Mouse (Mus musculus) stomach, postnatal 0 days (tissue): ENCODE results near the gene Wee2. TPM values are rescaled to one million over a fixed set of nuclear protein-coding genes. Genes with fewer than 3 reads are reported as not detected.

Source experiments
- ATAC-seq: fragments of 200-750 bp; cut with Nextera tagmentation; 2 replicates; pipeline ENCODE4 v1.8.0; 2017; ENCODE audit not compliant: low FRiP score, low TSS enrichment
- DNase-seq: peaks from one replicate; pipeline ENCODE4 v3.0.0-alpha.2; 2016; ENCODE audit warnings: low spot score
- H3K27ac ChIP-seq: fragments of 300-500 bp; sonication (generic); replicated peaks from 2 replicates; pipeline ENCODE4 v1.5.1; 2014; ENCODE audit warnings: mild to moderate bottlenecking, control low read depth
- H3K27me3 ChIP-seq: fragments of 300-500 bp; sonication (generic); 2 replicates; pipeline ENCODE4 v1.6.1; 2014; ENCODE audit warnings: low read length; ENCODE audit not compliant: control insufficient read depth, insufficient read depth
- H3K36me3 ChIP-seq: fragments of 300-500 bp; sonication (generic); 2 replicates; pipeline ENCODE4 v1.6.1; 2014; ENCODE audit warnings: low read length, mixed read lengths; ENCODE audit not compliant: control insufficient read depth, insufficient read depth
- H3K4me1 ChIP-seq: fragments of 300-500 bp; sonication (generic); replicated peaks from 2 replicates; pipeline ENCODE4 v1.6.1; 2014; ENCODE audit warnings: antibody characterized with exemption; ENCODE audit not compliant: control insufficient read depth, insufficient read depth
- H3K4me2 ChIP-seq: fragments of 300-500 bp; sonication (generic); replicated peaks from 2 replicates; pipeline ENCODE4 v1.6.1; 2014; ENCODE audit warnings: low read depth, mild to moderate bottlenecking, control low read depth, moderate library complexity
- H3K4me3 ChIP-seq: fragments of 300-500 bp; sonication (generic); 2 replicates; pipeline ENCODE4 v1.5.1; 2014; ENCODE audit warnings: low read depth, low read length, control low read depth
- H3K9ac ChIP-seq: fragments of 300-500 bp; sonication (generic); 2 replicates; pipeline ENCODE4 v1.6.1; 2014; ENCODE audit warnings: mild to moderate bottlenecking, low read length, control low read depth, mixed read lengths
- H3K9me3 ChIP-seq: fragments of 300-500 bp; sonication (generic); 2 replicates; pipeline ENCODE4 v1.6.1; 2016; ENCODE audit warnings: low read length; ENCODE audit not compliant: control insufficient read depth
- CTCF ChIP-seq: IDR thresholded peaks from 2 replicates; pipeline ENCODE4 v1.5.1; 2016; ENCODE audit warnings: antibody characterized with exemption, low read depth, mild to moderate bottlenecking, moderate library complexity
- EP300 ChIP-seq: optimal IDR thresholded peaks from 2 replicates; pipeline ENCODE3; 2016; ENCODE audit warnings: antibody characterized with exemption
- WGBS: fragments of 180-500 bp; shearing (Covaris S2); extraction: QIAGEN DNeasy Blood & Tissue Kit; methylation state at CpG from one replicate; pipeline ENCODE4 v1.1.7; 2014; 5-methylcytosine and 5-hydroxymethylcytosine counted together
- polyA plus RNA-seq: library from polyadenylated mRNA; unstranded; fragments of >200 nt; fragmentation: Nextera tagmentation; extraction: Ambion mirVana; gene quantifications from 2 replicates; pipeline ENCODE4 v1.2.1, GENCODE M21; 2015

The Wee2 gene
- polyA plus RNA-seq, 1 experiment from 2014 or later, result not detected

DNA sequence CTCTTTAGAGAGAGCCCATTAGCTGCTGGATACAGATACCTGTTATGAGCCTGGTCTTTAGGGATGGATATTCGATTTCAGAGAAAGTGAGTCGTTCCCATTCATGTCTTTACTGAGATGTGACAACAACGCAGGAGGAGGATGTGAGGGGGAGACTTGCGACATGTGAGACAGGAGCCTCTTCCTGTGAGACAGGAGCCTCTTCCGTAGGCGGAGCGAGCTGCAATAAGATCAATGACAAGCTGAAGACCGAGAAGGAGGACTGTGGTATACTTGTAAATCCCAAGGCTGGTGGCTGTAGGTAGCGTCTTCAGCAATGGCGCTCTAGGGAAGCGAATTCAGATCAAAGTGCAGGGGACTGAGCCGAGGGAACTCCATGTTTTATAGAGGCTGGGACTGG lies 843 bp downstream of the Wee2 start:
- no peak overlapping the region for H3K27ac ChIP-seq
- TF ChIP-seq EP300, result no peak
- no peak for TF ChIP-seq CTCF
- H3K4me2 ChIP-seq, result no peak overlapping the region
- ATAC-seq (no peak), DNase-seq (no peak)
- H3K4me3 ChIP-seq, result no peak overlapping the region
- no peaks in the 10 kb centered on the region for H3K27me3 ChIP-seq
- 42% methylated on average over 12 of the region's 12 CpGs for WGBS
- no peak overlapping the region for H3K9ac ChIP-seq
- no peaks in the 10 kb centered on the region for H3K9me3 ChIP-seq
- no peaks in the 10 kb centered on the region for H3K4me1 ChIP-seq
- H3K36me3 ChIP-seq, result no peaks in the 10 kb centered on the region

DNA sequence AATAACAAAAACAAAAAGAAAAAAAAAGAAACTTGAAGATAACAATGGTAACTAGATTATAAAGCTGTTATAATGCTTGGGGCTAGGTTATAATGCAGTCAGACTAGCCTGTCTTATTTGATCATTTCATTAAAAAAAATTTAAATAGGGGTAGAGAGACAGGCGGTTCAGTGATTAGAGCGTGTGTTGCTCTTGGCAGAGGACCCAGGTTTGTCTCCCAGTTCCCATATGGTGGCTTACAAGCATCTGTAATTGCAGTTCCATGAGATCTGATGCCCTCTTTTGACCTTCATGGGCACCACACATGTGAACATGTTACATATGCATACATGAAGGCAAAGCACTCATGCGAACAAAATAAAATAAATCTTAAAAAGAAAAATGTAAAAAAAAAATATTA lies 2.4 kb downstream of the Wee2 start:
- no peak overlapping the region for H3K4me3 ChIP-seq
- no peaks in the 10 kb centered on the region for H3K36me3 ChIP-seq
- no peaks in the 10 kb centered on the region for H3K4me1 ChIP-seq
- TF ChIP-seq EP300 (no peak), CTCF (no peak)
- H3K4me2 ChIP-seq, result no peak overlapping the region
- H3K9me3 ChIP-seq, result no peaks in the 10 kb centered on the region
- WGBS, result 75% methylated on average over 3 of the region's 3 CpGs
- no peak overlapping the region for H3K9ac ChIP-seq
- no peaks in the 10 kb centered on the region for H3K27me3 ChIP-seq
- no peak overlapping the region for H3K27ac ChIP-seq
- ATAC-seq (no peak), DNase-seq (no peak)

DNA sequence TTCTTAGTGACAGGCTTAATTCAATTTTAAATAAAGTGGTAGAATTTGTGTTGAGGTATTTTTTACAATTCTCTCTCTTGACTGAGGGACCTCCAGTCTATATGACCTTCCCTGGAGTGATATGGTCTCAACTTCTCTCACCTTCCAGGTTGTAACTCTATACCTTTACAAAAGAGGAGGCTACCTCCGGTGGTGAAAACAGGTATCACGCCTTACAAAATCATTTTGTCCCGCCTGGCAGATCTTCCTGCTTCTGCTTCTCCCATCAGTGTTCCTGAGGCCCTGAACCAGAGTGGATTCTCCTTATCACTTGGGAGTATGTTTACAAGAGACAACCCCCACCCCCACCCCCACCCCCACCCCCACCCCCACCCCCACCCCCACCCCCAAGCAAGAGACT lies 2.9 kb downstream of the Wee2 start:
- H3K9me3 ChIP-seq, result no peaks in the 10 kb centered on the region
- WGBS, result 24% methylated on average over 3 of the region's 3 CpGs
- no peak for ATAC-seq
- no peak overlapping the region for H3K27ac ChIP-seq
- no peaks in the 10 kb centered on the region for H3K36me3 ChIP-seq
- no peaks in the 10 kb centered on the region for H3K27me3 ChIP-seq
- no peak overlapping the region for H3K4me2 ChIP-seq
- H3K4me3 ChIP-seq, result no peak overlapping the region
- H3K4me1 ChIP-seq, result no peaks in the 10 kb centered on the region
- TF ChIP-seq EP300 (no peak), CTCF (peak; percentile 49)
- H3K9ac ChIP-seq, result no peak overlapping the region
- no peak for DNase-seq

DNA sequence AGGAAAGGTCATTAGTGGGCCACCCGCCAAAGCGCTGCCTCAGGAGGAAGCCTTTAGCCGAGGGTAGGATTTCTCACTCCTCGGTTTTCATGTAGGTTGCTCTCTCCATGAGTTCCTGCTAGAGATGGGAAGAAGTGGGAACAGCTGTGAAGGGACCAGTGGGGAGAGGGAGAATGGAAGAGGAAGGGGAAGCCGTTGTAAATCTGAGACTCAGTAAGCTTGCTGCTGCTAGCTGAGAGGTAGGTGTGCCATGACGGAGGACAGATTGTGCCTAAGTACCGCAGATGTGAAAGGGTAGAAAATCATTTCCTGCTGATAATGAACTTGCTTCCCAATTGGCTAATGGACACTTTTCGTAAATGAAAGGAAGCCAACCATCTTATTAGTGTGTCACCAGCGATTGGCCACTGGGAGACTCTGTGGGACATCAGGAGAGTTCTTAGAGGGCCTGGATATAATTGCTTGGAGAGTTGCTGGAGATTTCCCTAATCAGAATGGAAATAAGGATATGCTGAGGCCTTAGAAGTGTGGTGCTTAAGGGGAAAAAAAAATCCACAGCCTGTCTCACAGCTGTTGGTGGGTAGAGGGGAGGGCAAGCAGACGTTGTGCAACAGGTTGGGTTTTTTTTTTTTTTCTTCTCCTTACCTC lies 4.5 kb downstream of the Wee2 start:
- WGBS, result 35% methylated on average over 10 of the region's 10 CpGs
- TF ChIP-seq EP300, result no peak
- H3K27me3 ChIP-seq, result no peaks in the 10 kb centered on the region
- H3K27ac ChIP-seq, result no peak overlapping the region
- no peaks in the 10 kb centered on the region for H3K4me1 ChIP-seq
- H3K4me3 ChIP-seq, result no peak overlapping the region
- H3K4me2 ChIP-seq, result no peak overlapping the region
- DNase-seq (no peak), ATAC-seq (no peak)
- H3K9ac ChIP-seq, result no peak overlapping the region
- H3K36me3 ChIP-seq, result no peaks in the 10 kb centered on the region
- H3K9me3 ChIP-seq, result no peaks in the 10 kb centered on the region

DNA sequence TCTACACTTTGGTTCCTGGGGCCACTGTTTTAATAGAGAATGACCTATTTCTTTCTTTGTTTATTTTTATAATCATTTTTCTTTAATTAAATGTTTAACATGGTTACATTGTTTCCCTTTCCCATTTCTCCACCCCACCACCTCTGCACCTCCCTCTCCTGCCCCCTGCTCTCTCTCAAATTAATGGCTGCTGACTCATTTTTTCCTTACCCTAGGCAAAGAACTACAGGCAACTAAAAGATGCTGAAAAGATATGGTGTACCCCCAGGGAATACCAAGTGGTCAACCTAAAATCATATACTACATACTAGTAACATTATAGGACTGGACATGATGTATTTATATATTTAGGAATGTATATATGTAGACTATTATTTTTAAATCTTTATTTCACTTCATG lies 9.7 kb downstream of the Wee2 start:
- TF ChIP-seq CTCF, result no peak
- Histone ChIP-seq H3K36me3 (no peaks in the 10 kb centered on the region), H3K27me3 (no peaks in the 10 kb centered on the region), H3K4me3 (no peak overlapping the region), H3K4me1 (no peaks in the 10 kb centered on the region), H3K9me3 (no peaks in the 10 kb centered on the region), H3K9ac (no peak overlapping the region), H3K27ac (no peak overlapping the region), H3K4me2 (no peak overlapping the region)
- no peak for DNase-seq
- ATAC-seq, result no peak

DNA sequence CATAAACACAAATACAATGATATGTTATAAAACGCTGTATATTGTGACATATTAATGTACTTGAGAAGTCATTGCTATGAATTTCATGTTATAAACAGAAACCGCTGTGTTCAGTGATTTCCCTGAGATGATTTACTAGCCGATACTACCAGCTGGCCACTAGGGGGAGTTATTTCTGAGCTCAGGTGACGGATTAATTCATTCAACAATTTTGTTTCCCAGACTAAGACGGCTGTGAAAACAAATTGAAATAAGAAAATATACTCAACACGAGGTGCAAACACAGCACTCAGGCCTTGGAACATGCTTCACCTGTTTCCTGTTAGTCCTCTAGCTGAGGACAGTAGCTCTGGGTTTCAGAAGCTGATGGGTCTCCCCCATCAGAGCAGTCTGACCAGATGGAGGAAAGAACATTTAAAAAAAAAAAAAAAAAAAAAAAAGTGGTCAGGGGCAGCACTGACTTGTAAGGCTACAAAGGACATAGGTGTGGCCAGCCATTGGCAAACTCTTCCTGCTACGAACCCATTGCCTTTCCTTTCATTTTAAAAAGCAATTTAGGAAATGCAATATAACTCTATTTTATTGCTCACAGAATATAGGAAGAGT lies 15.7 kb downstream of the Wee2 start:
- H3K27me3 ChIP-seq, result no peaks in the 10 kb centered on the region
- H3K4me1 ChIP-seq, result no peaks in the 10 kb centered on the region
- H3K4me2 ChIP-seq, result no peak overlapping the region
- no peak overlapping the region for H3K27ac ChIP-seq
- no peak for ATAC-seq
- no peak for DNase-seq
- no peak overlapping the region for H3K9ac ChIP-seq
- TF ChIP-seq EP300 (no peak), CTCF (peak; percentile 68)
- H3K36me3 ChIP-seq, result no peaks in the 10 kb centered on the region
- H3K9me3 ChIP-seq, result no peaks in the 10 kb centered on the region
- no peak overlapping the region for H3K4me3 ChIP-seq
- 22% methylated on average over 7 of the region's 7 CpGs for WGBS
